Mouse (Mus musculus) spleen, adult 2 months (tissue): ENCODE measurements around the gene Tubb5. TPM values are rescaled to one million over a fixed set of nuclear protein-coding genes. Genes with fewer than 3 reads are reported as not detected.

Experiments
- DNase-seq, 2 experiments: peaks; one replicate each; pipeline versions ENCODE4 v3.0.0 to v3.0.0-alpha.2; 2012 to 2021; ENCODE audit warnings: low spot score in 2 of 2, low read depth in 1 of 2
- H3K27ac ChIP-seq: fragments of 200-500 bp; 2 replicates; pipeline ENCODE4 v1.5.1; 2012; ENCODE audit warnings: low read length, inconsistent platforms; ENCODE audit not compliant: insufficient read depth
- H3K27me3 ChIP-seq: fragments of 200-500 bp; 2 replicates; pipeline ENCODE4 v1.6.1; 2012; ENCODE audit warnings: mild to moderate bottlenecking, moderate library complexity, low read length, inconsistent platforms; ENCODE audit not compliant: control insufficient read depth, insufficient read depth
- H3K36me3 ChIP-seq: fragments of 200-500 bp; 2 replicates; pipeline ENCODE4 v1.6.1; 2012; ENCODE audit warnings: mild to moderate bottlenecking, low read length, inconsistent platforms; ENCODE audit not compliant: control insufficient read depth, insufficient read depth
- H3K4me1 ChIP-seq: fragments of 200-500 bp; 2 replicates; pipeline ENCODE4 v1.6.1; 2011; ENCODE audit warnings: inconsistent platforms; ENCODE audit not compliant: control insufficient read depth, insufficient read depth, insufficient read length
- H3K4me3 ChIP-seq: fragments of 200-500 bp; 2 replicates; pipeline ENCODE4 v1.5.1; 2011; ENCODE audit warnings: mild to moderate bottlenecking, inconsistent platforms; ENCODE audit not compliant: insufficient read depth, insufficient read length; ENCODE audit errors: extremely low read depth
- CTCF ChIP-seq: fragments of 200-500 bp; IDR thresholded peaks from 2 replicates; pipeline ENCODE4 v1.5.1; 2011; ENCODE audit warnings: mild to moderate bottlenecking, inconsistent platforms; ENCODE audit not compliant: insufficient read depth, insufficient read length, insufficient replicate concordance; ENCODE audit errors: extremely low read depth
- POLR2A ChIP-seq: fragments of 200-500 bp; IDR thresholded peaks from 2 replicates; pipeline ENCODE4 v1.6.1; 2011; ENCODE audit warnings: low read depth, low read length, inconsistent platforms
- WGBS: fragments of 180-500 bp; shearing (Covaris S2); methylation state at CpG from one replicate; pipeline ENCODE4 v1.1.7; 2018; 5-methylcytosine and 5-hydroxymethylcytosine counted together
- polyA plus RNA-seq: library from polyadenylated mRNA; depleted of rRNA; stranded (reverse); fragments of >200 nt; gene quantifications from 2 replicates; pipeline ENCODE4 v1.2.3, GENCODE M21; 2012

The Tubb5 gene
- polyA plus RNA-seq, 1 experiment, result 305 TPM

DNA sequence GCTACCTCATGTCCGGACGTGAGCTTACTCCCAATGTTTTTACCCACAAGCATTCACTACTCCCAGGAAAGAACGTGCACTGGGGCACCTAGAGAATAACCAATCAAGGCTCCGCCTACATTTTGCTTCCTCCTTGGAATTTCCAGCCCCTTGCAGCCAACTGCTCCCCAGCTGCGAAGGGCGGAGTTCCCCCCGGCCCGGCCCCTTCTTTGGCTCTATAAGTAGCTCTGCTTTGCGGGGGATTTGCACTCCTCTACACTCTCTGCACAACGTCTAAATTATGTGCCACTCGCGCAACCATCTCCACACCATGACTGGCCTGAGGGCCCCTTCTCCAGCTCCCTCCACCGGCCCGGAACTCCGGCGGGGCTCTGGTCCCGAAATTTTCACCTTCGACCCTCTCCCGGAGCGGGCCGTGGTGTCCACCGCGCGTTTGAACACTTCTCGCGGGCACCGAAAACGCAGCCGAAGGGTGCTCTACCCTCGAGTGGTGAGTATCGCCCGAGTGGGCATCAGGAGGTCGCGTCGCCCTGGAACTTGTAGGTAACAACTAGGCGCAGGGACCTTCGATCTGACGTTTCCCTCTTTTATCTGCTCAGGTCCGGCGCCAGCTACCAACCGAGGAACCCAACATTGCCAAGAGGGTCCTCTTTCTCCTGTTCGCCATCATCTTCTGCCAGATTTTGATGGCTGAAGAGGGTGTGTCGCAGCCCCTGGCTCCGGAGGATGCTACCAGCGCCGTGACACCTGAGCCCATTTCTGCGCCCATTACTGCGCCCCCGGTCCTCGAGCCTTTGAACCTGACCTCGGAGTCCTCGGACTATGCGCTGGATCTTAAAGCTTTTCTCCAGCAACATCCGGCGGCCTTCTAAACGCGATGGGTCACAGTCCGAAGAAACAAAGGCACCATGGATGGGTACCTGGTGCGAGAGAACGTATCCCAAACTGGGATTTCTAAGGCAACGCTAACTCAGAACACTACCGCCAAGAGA is 16.4 kb downstream of the Tubb5 start, which contains the start of gene Ier3:
Gene Ier3 (plus strand): TSS at position 246 of the 992 bp plus-strand sequence.
- WGBS, result 1% methylated on average over 62 of the region's 62 CpGs
- TF ChIP-seq POLR2A (peak; percentile 45; the same call in 1 of the 2 replicates), CTCF (no peak)
- Histone ChIP-seq H3K4me1 (peaks cover 14% of the 10 kb centered on the region; the same call in 1 of the 2 replicates), H3K27me3 (0 out of 2 replicates have a peak, but pooled peaks cover 2% of the 10 kb centered on the region), H3K4me3 (peak within 1 kb of the TSS; percentile 77), H3K36me3 (0 out of 2 replicates have a peak, but pooled peaks cover 1% of the 10 kb centered on the region), H3K27ac (peak within 1 kb of the TSS; percentile 58)
- peak in 1 of 2 experiments; percentile 25 for DNase-seq

DNA sequence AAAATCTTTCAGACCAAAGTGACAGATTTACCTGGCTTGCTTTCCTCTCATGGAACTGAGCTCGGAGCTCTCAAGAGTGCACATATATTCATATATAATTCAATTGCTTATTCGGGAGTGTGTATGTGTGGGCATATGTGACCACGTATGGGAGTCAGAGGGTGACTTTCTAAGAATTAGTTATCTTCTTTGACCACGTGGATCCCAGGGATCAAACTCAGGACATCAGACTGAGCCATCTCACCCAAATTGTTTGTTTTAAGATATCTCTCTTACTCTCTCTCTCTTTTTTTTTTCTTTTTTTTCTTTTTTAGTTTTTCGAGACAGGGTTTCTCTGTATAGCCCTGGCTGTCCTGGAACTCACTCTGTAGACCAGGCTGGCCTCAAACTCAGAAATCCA is 18.0 kb downstream of the Tubb5 start:
- H3K27ac ChIP-seq, result no peak overlapping the region
- TF ChIP-seq CTCF (no peak), POLR2A (no peak)
- no peak overlapping the region for H3K4me3 ChIP-seq
- 0 out of 2 replicates have a peak, but pooled peaks cover 2% of the 10 kb centered on the region for H3K27me3 ChIP-seq
- no peaks in the 10 kb centered on the region for H3K36me3 ChIP-seq
- H3K4me1 ChIP-seq, result peaks cover 14% of the 10 kb centered on the region; the same call in 1 of the 2 replicates
- WGBS, result 73% methylated on average over 5 of the region's 5 CpGs
- DNase-seq, result no peak

DNA sequence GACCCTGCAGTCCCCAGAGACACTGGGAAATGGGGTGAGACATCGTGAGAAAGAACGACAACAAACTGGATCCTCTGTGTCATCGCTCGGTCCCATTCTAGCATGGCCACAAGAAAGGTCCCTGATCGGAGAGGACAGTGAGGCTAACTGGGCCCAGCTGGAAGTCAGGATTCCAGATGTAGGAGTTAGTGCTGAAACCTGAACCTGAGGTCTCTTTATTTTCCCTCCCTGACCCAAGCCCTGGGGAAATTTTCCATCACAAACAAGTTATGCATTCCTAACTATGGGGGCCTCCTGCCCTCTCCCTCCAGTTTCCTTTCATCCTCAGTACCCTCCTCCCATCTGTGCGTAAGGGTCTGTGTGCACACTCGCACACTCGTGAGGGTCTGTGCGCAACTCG is 20.9 kb downstream of the Tubb5 start:
- Histone ChIP-seq H3K4me1 (peaks cover 18% of the 10 kb centered on the region; the same call in 1 of the 2 replicates), H3K27me3 (0 out of 2 replicates have a peak, but pooled peaks cover 2% of the 10 kb centered on the region), H3K4me3 (no peak overlapping the region), H3K27ac (no peak overlapping the region), H3K36me3 (no peaks in the 10 kb centered on the region)
- DNase-seq, result no peak
- no peak for TF ChIP-seq POLR2A
- TF ChIP-seq CTCF, result no peak
- WGBS, result 92% methylated on average over 10 of the region's 10 CpGs

DNA sequence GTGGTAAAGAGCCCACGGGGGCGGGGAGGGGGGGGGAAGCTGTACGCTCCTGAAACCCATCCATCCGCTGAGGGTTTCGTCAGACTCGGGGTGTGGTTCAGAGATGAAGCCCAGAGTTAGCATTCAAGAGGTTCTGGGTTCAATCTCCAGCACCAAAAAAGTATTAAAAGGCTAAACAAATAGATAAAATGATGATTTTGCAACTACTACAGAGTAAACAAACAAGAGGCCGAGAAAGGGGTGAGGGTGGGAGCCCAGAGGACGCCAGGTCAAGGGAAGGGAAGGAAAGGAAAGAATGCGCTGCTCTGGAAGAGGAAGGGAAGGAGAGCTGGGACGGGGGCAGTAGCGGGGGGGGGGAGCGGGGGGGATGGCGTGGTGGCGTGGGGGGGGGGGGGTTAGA is 21.4 kb downstream of the Tubb5 start:
- Histone ChIP-seq H3K4me1 (peaks cover 14% of the 10 kb centered on the region; the same call in 1 of the 2 replicates), H3K27me3 (0 out of 2 replicates have a peak, but pooled peaks cover 2% of the 10 kb centered on the region), H3K27ac (no peak overlapping the region), H3K4me3 (no peak overlapping the region), H3K36me3 (no peaks in the 10 kb centered on the region)
- 81% methylated on average over 9 of the region's 14 CpGs for WGBS
- no peak for DNase-seq
- TF ChIP-seq POLR2A (no peak), CTCF (no peak)

DNA sequence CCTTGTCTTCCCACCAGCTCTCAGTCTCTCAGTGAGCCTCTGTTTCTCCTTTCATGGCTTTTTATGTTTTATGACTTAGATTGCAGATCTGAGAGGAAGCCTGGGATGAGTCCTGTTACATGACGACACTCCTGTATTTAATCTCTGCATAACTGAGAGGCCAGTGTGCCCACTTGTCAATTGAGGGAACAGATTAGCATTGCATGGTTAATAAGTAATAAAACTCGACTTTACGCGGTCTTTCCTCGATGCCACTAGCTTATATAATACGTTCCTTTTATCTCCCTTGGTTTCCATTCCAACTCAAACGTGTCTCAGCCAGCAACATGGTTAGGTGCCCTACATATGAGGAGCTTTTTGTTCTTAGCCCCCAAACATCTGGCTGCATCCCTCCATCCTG is 22.3 kb downstream of the Tubb5 start:
- H3K4me1 ChIP-seq, result peaks cover 9% of the 10 kb centered on the region; the same call in 1 of the 2 replicates
- no peaks in the 10 kb centered on the region for H3K36me3 ChIP-seq
- TF ChIP-seq POLR2A (no peak), CTCF (no peak)
- H3K27ac ChIP-seq, result no peak overlapping the region
- no peaks in the 10 kb centered on the region for H3K27me3 ChIP-seq
- 83% methylated on average over 7 of the region's 7 CpGs for WGBS
- no peak for DNase-seq
- H3K4me3 ChIP-seq, result no peak overlapping the region

DNA sequence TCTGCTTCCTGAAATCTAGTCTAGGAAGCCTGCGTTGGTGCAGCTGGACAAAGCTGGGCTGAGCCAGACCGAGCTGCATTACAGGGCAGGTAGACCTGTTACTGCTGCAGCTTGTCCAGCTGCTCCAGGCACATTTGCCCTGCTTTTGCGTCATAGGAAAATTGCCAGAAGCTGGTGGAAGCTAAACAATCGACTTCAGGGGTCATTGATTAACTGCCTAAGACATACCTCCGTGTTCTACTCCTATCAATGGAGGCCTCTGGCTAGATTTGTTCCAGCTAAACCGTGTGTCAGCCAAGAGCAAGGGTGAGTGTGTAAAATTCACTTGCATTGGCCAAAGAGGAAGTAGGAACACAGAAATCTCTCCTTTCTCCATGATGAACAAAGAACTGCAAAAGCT is 23.4 kb downstream of the Tubb5 start:
- Histone ChIP-seq H3K27me3 (no peaks in the 10 kb centered on the region), H3K4me3 (no peak overlapping the region), H3K36me3 (no peaks in the 10 kb centered on the region), H3K27ac (no peak overlapping the region), H3K4me1 (peaks cover 7% of the 10 kb centered on the region; the same call in 1 of the 2 replicates)
- DNase-seq, result no peak
- 73% methylated on average over 6 of the region's 6 CpGs for WGBS
- TF ChIP-seq CTCF, result no peak
- TF ChIP-seq POLR2A, result no peak
